Mouse (Mus musculus) effector memory CD4-positive, alpha-beta T cell, adult 5 months (primary cell): ENCODE results near the gene Hoxa5. TPM values are rescaled to one million over a fixed set of nuclear protein-coding genes. Genes with fewer than 3 reads are reported as not detected.

Experiments used
- polyA plus RNA-seq: library from polyadenylated mRNA; unstranded; fragments of 100-300 nt; shearing (Covaris generic); gene quantifications from one replicate; pipeline ENCODE4 v1.2.1, GENCODE M21; 2017

The Hoxa5 gene
- polyA plus RNA-seq: not detected

GRCm38 (mm10) chr6:52204050-52204752, at the start of gene Hoxa5:
Hoxa5 (minus strand) TSS chr6:52204587.

GRCm38 (mm10) chr6:52245757-52246142, 41.4 kb upstream of the Hoxa5 start, which contains the start of gene Hoxa11:
Hoxa11 (minus strand) TSS chr6:52245810.

GRCm38 (mm10) chr6:52240389-52241000, 36.1 kb upstream of the Hoxa5 start, which contains the start of gene Hoxa10:
Hoxa10 (minus strand) TSS chr6:52240854.

GRCm38 (mm10) chr6:52230516-52231165, 26.3 kb upstream of the Hoxa5 start, which contains the start of gene Hoxa9:
Hoxa9 (minus strand) TSS chr6:52231089.

GRCm38 (mm10) chr6:52221337-52221992, 17.1 kb upstream of the Hoxa5 start, which contains the start of gene Hoxa7:
Hoxa7 (minus strand) TSS chr6:52221854.

GRCm38 (mm10) chr6:52213119-52213986, 9.0 kb upstream of the Hoxa5 start, which contains the start of the genes Hoxa3 and Gm28308:
Hoxa3 (minus strand) TSS chr6:52213336.
Gm28308 (minus strand) TSS chr6:52213339.

GRCm38 (mm10) chr6:52208072-52208867, 3.9 kb upstream of the Hoxa5 start, which contains the start of gene Hoxa6:
Hoxa6 (minus strand) TSS chr6:52208722.

GRCm38 (mm10) chr6:52190906-52191810, 13.2 kb downstream of the Hoxa5 start, which contains the start of gene Hoxa4:
Hoxa4 (minus strand) TSS chr6:52191753.

GRCm38 (mm10) chr6:52177061-52177735, 27.2 kb downstream of the Hoxa5 start, which contains the start of gene 5730596B20Rik:
5730596B20Rik (plus strand) TSS chr6:52177498.

GRCm38 (mm10) chr6:52164626-52165440, 39.6 kb downstream of the Hoxa5 start, which contains the start of gene Hoxa2:
Hoxa2 (minus strand) TSS chr6:52164831.

GRCm38 (mm10) chr6:52158276-52159051, 45.9 kb downstream of the Hoxa5 start, which contains the start of gene Hoxa1:
Hoxa1 (minus strand) TSS chr6:52158317.

Other genes with a start within 250 kb of the Hoxa5 start
- gene Skap2, start 192.0 kb downstream of the Hoxa5 start, polyA plus RNA-seq: 14.7 TPM
- gene Hoxa1, start 46.3 kb downstream of the Hoxa5 start, polyA plus RNA-seq: not detected
- gene Hoxa2, start 39.8 kb downstream of the Hoxa5 start, polyA plus RNA-seq: not detected
- not detected for gene 5730596B20Rik, start 27.1 kb downstream of the Hoxa5 start, polyA plus RNA-seq
- not detected for gene Hoxa4, start 12.8 kb downstream of the Hoxa5 start, polyA plus RNA-seq
- gene Hoxa6, start 4.1 kb upstream of the Hoxa5 start, polyA plus RNA-seq: not detected
- gene Hoxa3, start 8.7 kb upstream of the Hoxa5 start, polyA plus RNA-seq: not detected
- not detected for gene Gm28308, start 8.8 kb upstream of the Hoxa5 start, polyA plus RNA-seq
- gene Hoxa7, start 17.3 kb upstream of the Hoxa5 start, polyA plus RNA-seq: 0.80 TPM
- gene Hoxa9, start 26.5 kb upstream of the Hoxa5 start, polyA plus RNA-seq: 0.15 TPM
- not detected for gene Hoxa10, start 36.3 kb upstream of the Hoxa5 start, polyA plus RNA-seq
- not detected for gene Hoxa11, start 41.2 kb upstream of the Hoxa5 start, polyA plus RNA-seq
- gene Hoxa13, start 56.3 kb upstream of the Hoxa5 start, polyA plus RNA-seq: not detected
- 1.3 TPM for gene Evx1, start 108.9 kb upstream of the Hoxa5 start, polyA plus RNA-seq